Mouse (Mus musculus): ENCODE results near the gene Pip5k1a. TPM values are rescaled to one million over a fixed set of nuclear protein-coding genes. Genes with fewer than 3 reads are reported as not detected.

The Pip5k1a gene
- polyA plus RNA-seq, 1 experiment from 2014 or later, result 21.3 TPM

Small RNAs within 50 kb of the gene (microRNA-seq; reads per million reads assigned to microRNA genes)
- not detected for gene Mir8099-1

Other genes with a start within 250 kb of the Pip5k1a start
- 336 and 337 TPM in 2 replicates for gene Psmb4, start 220.0 kb downstream of the Pip5k1a start, polyA plus RNA-seq (2016; fragmentation: Nextera tagmentation; extraction: Ambion mirVana)
- 6.4 and 7.7 TPM in 2 replicates for gene Selenbp1, start 173.9 kb downstream of the Pip5k1a start, polyA plus RNA-seq (2016; fragmentation: Nextera tagmentation; extraction: Ambion mirVana)
- 6.9 and 7.0 TPM in 2 replicates for gene Rfx5, start 152.9 kb downstream of the Pip5k1a start, polyA plus RNA-seq (2016; fragmentation: Nextera tagmentation; extraction: Ambion mirVana)
- 23.8 and 24.4 TPM in 2 replicates for gene Pi4kb, start 132.2 kb downstream of the Pip5k1a start, polyA plus RNA-seq (2016; fragmentation: Nextera tagmentation; extraction: Ambion mirVana)
- 34.9 and 36.9 TPM in 2 replicates for gene Zfp687, start 91.5 kb downstream of the Pip5k1a start, polyA plus RNA-seq (2016; fragmentation: Nextera tagmentation; extraction: Ambion mirVana)
- gene Psmd4, start 64.3 kb downstream of the Pip5k1a start, polyA plus RNA-seq (2016; fragmentation: Nextera tagmentation; extraction: Ambion mirVana), result 349 and 357 TPM in 2 replicates
- 288 and 295 TPM in 2 replicates for gene Vps72, start 4.1 kb upstream of the Pip5k1a start, polyA plus RNA-seq (2016; fragmentation: Nextera tagmentation; extraction: Ambion mirVana)
- gene Tmod4, start 17.5 kb upstream of the Pip5k1a start, polyA plus RNA-seq (2016; fragmentation: Nextera tagmentation; extraction: Ambion mirVana), result 1.4 and 1.5 TPM in 2 replicates
- 81.0 and 84.4 TPM in 2 replicates for gene Scnm1, start 27.1 kb upstream of the Pip5k1a start, polyA plus RNA-seq (2016; fragmentation: Nextera tagmentation; extraction: Ambion mirVana)
- gene Lysmd1, start 27.2 kb upstream of the Pip5k1a start, polyA plus RNA-seq (2016; fragmentation: Nextera tagmentation; extraction: Ambion mirVana), result 14.0 and 14.5 TPM in 2 replicates
- gene Tnfaip8l2, start 35.4 kb upstream of the Pip5k1a start, polyA plus RNA-seq (2016; fragmentation: Nextera tagmentation; extraction: Ambion mirVana), result 0.98 and 2.8 TPM in 2 replicates
- 6.8 and 9.2 TPM in 2 replicates for gene Sema6c, start 53.5 kb upstream of the Pip5k1a start, polyA plus RNA-seq (2016; fragmentation: Nextera tagmentation; extraction: Ambion mirVana)
- gene Gabpb2, start 111.0 kb upstream of the Pip5k1a start, polyA plus RNA-seq (2016; fragmentation: Nextera tagmentation; extraction: Ambion mirVana), result 12.0 and 12.5 TPM in 2 replicates
- 91.1 and 91.2 TPM in 2 replicates for gene Cdc42se1, start 121.8 kb upstream of the Pip5k1a start, polyA plus RNA-seq (2016; fragmentation: Nextera tagmentation; extraction: Ambion mirVana)
- 29.9 and 35.2 TPM in 2 replicates for gene Mllt11, start 125.2 kb upstream of the Pip5k1a start, polyA plus RNA-seq (2016; fragmentation: Nextera tagmentation; extraction: Ambion mirVana)
- gene Gm128, start 134.7 kb upstream of the Pip5k1a start, polyA plus RNA-seq (2016; fragmentation: Nextera tagmentation; extraction: Ambion mirVana), result 0.38 and 0.45 TPM in 2 replicates
- 0.99 and 2.0 TPM in 2 replicates for gene Bnipl, start 144.3 kb upstream of the Pip5k1a start, polyA plus RNA-seq (2016; fragmentation: Nextera tagmentation; extraction: Ambion mirVana)
- 36.3 and 37.1 TPM in 2 replicates for gene Mindy1, start 174.4 kb upstream of the Pip5k1a start, polyA plus RNA-seq (2016; fragmentation: Nextera tagmentation; extraction: Ambion mirVana)
- 27.3 and 29.1 TPM in 2 replicates for gene Prune1, start 175.1 kb upstream of the Pip5k1a start, polyA plus RNA-seq (2016; fragmentation: Nextera tagmentation; extraction: Ambion mirVana)
- 1.3 and 1.4 TPM in 2 replicates for gene Anxa9, start 200.2 kb upstream of the Pip5k1a start, polyA plus RNA-seq (2016; fragmentation: Nextera tagmentation; extraction: Ambion mirVana)
- 125 TPM in 2 replicates for gene Cers2, start 207.9 kb upstream of the Pip5k1a start, polyA plus RNA-seq (2016; fragmentation: Nextera tagmentation; extraction: Ambion mirVana)

All from embryonic facial prominence, embryonic 10.5 days (tissue).